Mouse (Mus musculus) liver, adult 2 months (tissue): ENCODE results near the gene Sirt1.

ENCODE experiments used
- CTCF ChIP-seq: fragments of 200-500 bp; IDR thresholded peaks from 2 replicates; pipeline ENCODE4 v1.5.1; 2011; ENCODE audit warnings: low read depth, low read length, control low read depth
- POLR2A ChIP-seq: fragments of 200-500 bp; IDR thresholded peaks from 2 replicates; pipeline ENCODE4 v1.6.1; 2011; ENCODE audit warnings: low read length, control low read depth; ENCODE audit not compliant: insufficient read depth; ENCODE audit errors: extremely low read depth

DNA sequence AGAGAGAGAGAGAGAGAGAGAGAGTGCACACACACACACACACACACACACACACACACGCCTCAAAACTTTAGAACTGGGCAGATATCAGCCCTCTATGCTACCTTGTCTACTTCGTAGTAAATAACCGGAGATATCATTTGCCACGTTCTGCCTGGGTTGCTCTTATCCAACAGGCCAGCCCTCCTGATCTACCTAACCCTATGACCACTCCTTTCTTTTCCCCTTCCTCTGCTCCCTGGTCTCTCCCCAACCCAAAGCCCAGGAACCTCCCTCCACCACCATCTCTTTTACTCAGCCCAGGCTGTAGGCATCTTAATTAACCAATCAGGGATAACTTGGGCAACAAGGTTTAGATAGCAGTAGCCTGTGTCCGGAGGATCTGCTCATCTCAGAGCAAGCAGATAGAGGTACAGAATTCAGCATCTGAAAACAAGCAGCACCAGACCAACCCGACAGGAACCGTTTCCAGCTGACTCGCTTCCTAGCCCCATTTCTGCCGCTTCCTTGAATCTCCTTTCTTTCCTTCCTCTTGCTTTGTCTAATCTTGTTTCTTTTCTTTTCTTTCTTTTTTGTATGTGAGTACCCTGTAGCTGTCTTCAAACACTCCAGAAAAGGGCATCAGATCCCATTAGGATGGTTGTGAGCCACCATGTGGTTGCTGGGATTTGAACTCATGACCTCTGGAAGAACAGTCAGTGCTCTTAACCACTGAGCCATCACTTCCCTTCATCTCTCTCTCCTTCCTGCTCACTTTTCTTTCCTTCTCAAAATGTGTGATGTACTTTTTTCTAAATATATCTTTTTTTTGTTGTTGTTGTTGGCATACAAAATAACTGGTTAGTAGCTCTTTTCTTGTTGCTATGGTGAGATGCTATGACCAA is 42.3 kb upstream of the Sirt1 start:
- TF ChIP-seq CTCF (no peak), POLR2A (no peak)
